Mouse (Mus musculus): ENCODE measurements around the gene Cacna2d4.

The Cacna2d4 gene

GRCm38 (mm10) chr6:119303331-119303730 lies 67.0 kb downstream of the Cacna2d4 start:
- no peak for DNase-seq (ENCODE audit: extremely low read depth, insufficient read length, low spot score)

GRCm38 (mm10) chr6:119307867-119308413 lies 71.6 kb downstream of the Cacna2d4 start:
- DNase-seq (ENCODE audit: extremely low read depth, insufficient read length, low spot score) = no peak

- no peak for DNase-seq (ENCODE audit: extremely low read depth, insufficient read length, low spot score)
Measured at GRCm38 (mm10) chr6:119310176-119310575, 73.8 kb downstream of the Cacna2d4 start.

- no peak for DNase-seq (ENCODE audit: extremely low read depth, insufficient read length, low spot score)
Measured at GRCm38 (mm10) chr6:119312381-119312780, 76.1 kb downstream of the Cacna2d4 start.

- DNase-seq (ENCODE audit: extremely low read depth, insufficient read length, low spot score) = no peak
Measured at GRCm38 (mm10) chr6:119313096-119313495, 76.8 kb downstream of the Cacna2d4 start.

GRCm38 (mm10) chr6:119313588-119314375 lies 77.5 kb downstream of the Cacna2d4 start:
- DNase-seq (ENCODE audit: extremely low read depth, insufficient read length, low spot score) = no peak

- no peak for DNase-seq (ENCODE audit: extremely low read depth, insufficient read length, low spot score)
Measured at GRCm38 (mm10) chr6:119314751-119315476, 78.6 kb downstream of the Cacna2d4 start.

- DNase-seq (ENCODE audit: extremely low read depth, insufficient read length, low spot score) = no peak
Measured at GRCm38 (mm10) chr6:119318732-119319131, 82.4 kb downstream of the Cacna2d4 start.

GRCm38 (mm10) chr6:119319358-119319757 lies 83.0 kb downstream of the Cacna2d4 start:
- no peak for DNase-seq (ENCODE audit: extremely low read depth, insufficient read length, low spot score)

GRCm38 (mm10) chr6:119320481-119320880 lies 84.2 kb downstream of the Cacna2d4 start:
- DNase-seq (ENCODE audit: extremely low read depth, insufficient read length, low spot score) = no peak

GRCm38 (mm10) chr6:119321752-119322151 lies 85.4 kb downstream of the Cacna2d4 start:
- DNase-seq (ENCODE audit: extremely low read depth, insufficient read length, low spot score) = no peak

GRCm38 (mm10) chr6:119324776-119325175 lies 88.5 kb downstream of the Cacna2d4 start:
- no peak for DNase-seq (ENCODE audit: extremely low read depth, insufficient read length, low spot score)

GRCm38 (mm10) chr6:119325978-119326377 lies 89.7 kb downstream of the Cacna2d4 start:
- no peak for DNase-seq (ENCODE audit: extremely low read depth, insufficient read length, low spot score)

- no peak for DNase-seq (ENCODE audit: extremely low read depth, insufficient read length, low spot score)
Measured at GRCm38 (mm10) chr6:119326541-119326940, 90.2 kb downstream of the Cacna2d4 start.

GRCm38 (mm10) chr6:119328521-119329115 lies 92.3 kb downstream of the Cacna2d4 start:
- no peak for DNase-seq (ENCODE audit: extremely low read depth, insufficient read length, low spot score)

- DNase-seq (ENCODE audit: extremely low read depth, insufficient read length, low spot score) = peak; percentile 72
Measured at GRCm38 (mm10) chr6:119329215-119329714, 92.9 kb downstream of the Cacna2d4 start.

- DNase-seq (ENCODE audit: extremely low read depth, insufficient read length, low spot score) = no peak
Measured at GRCm38 (mm10) chr6:119329936-119330335, 93.6 kb downstream of the Cacna2d4 start.

GRCm38 (mm10) chr6:119330506-119330905 lies 94.2 kb downstream of the Cacna2d4 start, which contains the start of gene Lrtm2:
Lrtm2 (minus strand) TSS chr6:119330766.
- no peak for DNase-seq (ENCODE audit: extremely low read depth, insufficient read length, low spot score)

GRCm38 (mm10) chr6:119332111-119332510 lies 95.8 kb downstream of the Cacna2d4 start:
- DNase-seq (ENCODE audit: extremely low read depth, insufficient read length, low spot score) = no peak

- peak; percentile 57 for DNase-seq (ENCODE audit: extremely low read depth, insufficient read length, low spot score)
Measured at GRCm38 (mm10) chr6:119333202-119333601, 96.9 kb downstream of the Cacna2d4 start.

- no peak for DNase-seq (ENCODE audit: extremely low read depth, insufficient read length, low spot score)
Measured at GRCm38 (mm10) chr6:119333831-119334230, 97.5 kb downstream of the Cacna2d4 start.

All from 3134 (cell line).